Mouse (Mus musculus): Measurements from ENCODE around the gene Grb2.

The Grb2 gene

GRCm38 (mm10) chr11:115708209-115708876 is at the start of gene Grb2:
Grb2 (minus strand) TSS chr11:115708597.
- DNase-seq (ENCODE audit: low spot score in 2 of 2), result peak; percentile 96 to 98

GRCm38 (mm10) chr11:115753485-115753884 is 45.1 kb upstream of the Grb2 start:
- DNase-seq (ENCODE audit: low spot score in 2 of 2), result no peak

- no peak for DNase-seq (ENCODE audit: low spot score in 2 of 2)
Observed at GRCm38 (mm10) chr11:115752653-115753052, 44.3 kb upstream of the Grb2 start.

GRCm38 (mm10) chr11:115751725-115752124 is 43.3 kb upstream of the Grb2 start:
- no peak for DNase-seq (ENCODE audit: low spot score in 2 of 2)

GRCm38 (mm10) chr11:115749834-115750233 is 41.4 kb upstream of the Grb2 start:
- no peak for DNase-seq (ENCODE audit: low spot score in 2 of 2)

GRCm38 (mm10) chr11:115747351-115747750 is 39.0 kb upstream of the Grb2 start:
- no peak for DNase-seq (ENCODE audit: low spot score in 2 of 2)

GRCm38 (mm10) chr11:115746762-115747161 is 38.4 kb upstream of the Grb2 start:
- DNase-seq (ENCODE audit: low spot score in 2 of 2), result no peak

- DNase-seq (ENCODE audit: low spot score in 2 of 2), result no peak
Observed at GRCm38 (mm10) chr11:115746109-115746508, 37.7 kb upstream of the Grb2 start.

- no peak for DNase-seq (ENCODE audit: low spot score in 2 of 2)
Observed at GRCm38 (mm10) chr11:115744385-115744784, 36.0 kb upstream of the Grb2 start.

- DNase-seq (ENCODE audit: low spot score in 2 of 2), result no peak
Observed at GRCm38 (mm10) chr11:115742926-115743325, 34.5 kb upstream of the Grb2 start.

- no peak for DNase-seq (ENCODE audit: low spot score in 2 of 2)
Observed at GRCm38 (mm10) chr11:115741070-115741469, 32.7 kb upstream of the Grb2 start.

- DNase-seq (ENCODE audit: low spot score in 2 of 2), result no peak
Observed at GRCm38 (mm10) chr11:115738275-115738885, 30.0 kb upstream of the Grb2 start.

GRCm38 (mm10) chr11:115737608-115738208 is 29.3 kb upstream of the Grb2 start:
- DNase-seq (ENCODE audit: low spot score in 2 of 2), result no peak

GRCm38 (mm10) chr11:115734041-115734686 is 25.8 kb upstream of the Grb2 start:
- DNase-seq (ENCODE audit: low spot score in 2 of 2), result no peak

- DNase-seq (ENCODE audit: low spot score in 2 of 2), result no peak
Observed at GRCm38 (mm10) chr11:115723231-115723630, 14.8 kb upstream of the Grb2 start.

GRCm38 (mm10) chr11:115722638-115723037 is 14.2 kb upstream of the Grb2 start:
- peak; percentile 64 to 80 for DNase-seq (ENCODE audit: low spot score in 2 of 2)

- peak in 1 of 2 experiments; percentile 80 for DNase-seq (ENCODE audit: low spot score in 2 of 2)
Observed at GRCm38 (mm10) chr11:115717660-115718390, 9.4 kb upstream of the Grb2 start.

GRCm38 (mm10) chr11:115716410-115717338 is 8.3 kb upstream of the Grb2 start:
- peak in 1 of 2 experiments; percentile 67 for DNase-seq (ENCODE audit: low spot score in 2 of 2)

GRCm38 (mm10) chr11:115714491-115714890 is 6.1 kb upstream of the Grb2 start:
- peak; percentile 72 to 79 for DNase-seq (ENCODE audit: low spot score in 2 of 2)

- DNase-seq (ENCODE audit: low spot score in 2 of 2), result no peak
Observed at GRCm38 (mm10) chr11:115713447-115713846, 5.0 kb upstream of the Grb2 start.

Data from natural killer cell, adult 2 months (primary cell).